Mouse (Mus musculus) MEL-GATA-1-ER (cell line): ENCODE results near the gene Ccdc152.
"Not testable (repeated sequence)": the region's sequence is repeated elsewhere in the genome, so short reads cannot be mapped to it uniquely, and the experiment has no call there.

ENCODE experiments used
- DNase-seq: peaks from one replicate; pipeline ENCODE4 v3.0.0-alpha.2; 2012; ENCODE audit warnings: low read depth; ENCODE audit errors: extremely low read depth

Ccdc152 gene

DNA sequence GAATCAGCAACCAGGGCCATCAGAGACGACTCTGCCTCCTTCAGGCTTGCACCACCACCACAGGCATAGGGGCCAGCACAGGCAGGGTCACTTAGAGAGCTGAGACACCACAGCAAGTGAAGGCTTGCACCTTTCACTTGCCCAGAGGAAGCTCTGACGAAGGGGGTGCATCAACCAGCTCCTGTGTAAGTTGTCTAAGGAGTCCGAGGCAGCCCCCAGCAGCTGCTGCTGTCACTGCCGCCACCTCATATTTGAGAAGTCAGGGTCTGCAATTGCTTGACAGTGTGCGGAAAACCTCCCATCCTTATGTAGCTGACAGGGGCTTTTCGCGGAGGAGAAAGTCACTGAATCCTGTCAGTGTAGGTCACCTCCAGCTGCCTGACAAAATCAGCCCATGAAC is 24.1 kb downstream of the Ccdc152 start:
- no peak for DNase-seq

- DNase-seq = no peak
Observed at GRCm38 (mm10) chr15:3277391-3277790, 25.9 kb downstream of the Ccdc152 start.

GRCm38 (mm10) chr15:3273191-3273590 is 30.1 kb downstream of the Ccdc152 start:
- no peak for DNase-seq

DNA sequence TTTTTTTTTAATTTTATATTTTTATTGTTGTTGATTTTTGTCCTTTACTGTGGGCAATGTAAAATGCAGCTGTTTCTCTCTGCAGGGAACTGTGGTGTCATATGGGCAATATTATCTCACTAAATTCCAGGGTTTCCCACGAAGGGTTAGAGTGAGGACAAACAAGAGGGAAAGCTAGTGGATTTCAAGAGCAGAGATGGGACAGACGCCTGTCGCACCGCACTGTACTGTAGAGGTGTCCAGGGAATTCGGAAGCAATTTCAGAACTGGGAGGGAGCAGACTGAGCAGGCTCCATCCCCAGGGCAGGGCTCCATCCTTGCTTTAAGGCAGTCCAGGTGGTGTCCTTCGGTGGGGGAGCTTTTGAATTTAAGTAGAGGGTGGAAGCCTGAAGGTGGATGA is 32.1 kb downstream of the Ccdc152 start:
- no peak for DNase-seq

DNA sequence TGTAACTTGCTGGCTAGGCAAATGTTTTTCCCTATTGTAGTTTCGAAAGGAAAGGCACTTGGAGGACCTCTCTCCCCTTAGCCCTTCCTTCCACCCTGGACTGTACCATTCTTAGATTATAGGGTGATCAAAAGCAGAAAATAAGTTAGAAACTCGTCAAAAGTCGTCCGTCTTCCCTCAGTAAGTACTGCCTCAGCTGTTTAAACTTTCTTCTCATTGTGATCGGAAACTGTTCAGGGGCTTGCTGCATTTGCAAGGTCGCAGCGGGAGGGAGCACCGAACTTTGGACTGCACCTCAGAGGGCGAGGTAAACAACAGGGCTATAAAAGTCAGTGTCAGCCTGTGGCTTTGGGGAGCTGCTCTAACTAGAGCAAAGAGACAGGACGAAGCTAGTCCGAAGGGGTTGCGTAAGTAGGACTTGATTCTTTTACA is 32.7 kb downstream of the Ccdc152 start:
- peak; percentile 76 for DNase-seq

DNA sequence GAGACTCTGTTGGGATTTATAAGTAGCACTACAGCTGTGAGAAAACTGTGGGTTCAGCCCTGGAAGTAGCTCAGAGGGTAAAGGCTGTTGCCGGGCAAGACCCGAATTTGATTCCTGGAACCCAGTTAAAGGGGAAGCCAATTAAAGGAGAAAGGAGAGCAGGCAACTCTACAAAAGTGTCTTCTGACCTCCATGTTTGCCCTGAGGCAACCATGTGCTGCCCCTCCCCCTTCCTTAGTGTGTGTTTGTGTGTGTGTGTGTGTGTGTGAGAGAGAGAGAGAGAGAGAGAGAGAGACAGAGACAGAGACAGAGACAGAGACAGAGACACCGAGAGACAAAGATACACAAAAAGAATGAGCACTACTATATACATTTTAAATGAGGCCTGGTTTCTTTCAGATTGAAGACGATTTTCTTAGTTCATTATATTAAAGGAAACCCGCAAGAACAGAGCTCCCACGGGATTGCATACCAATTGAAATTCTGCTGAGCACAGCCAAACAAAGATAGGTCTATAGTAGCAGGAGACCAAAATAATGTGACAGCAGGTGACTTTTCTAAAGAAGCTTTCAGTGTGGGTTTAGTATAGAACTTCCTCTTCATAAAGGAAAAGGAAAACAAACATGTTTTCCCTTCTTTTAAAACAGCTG is 33.2 kb downstream of the Ccdc152 start:
- peak; percentile 5 for DNase-seq

GRCm38 (mm10) chr15:3269496-3269895 is 33.8 kb downstream of the Ccdc152 start:
- no peak for DNase-seq

DNA sequence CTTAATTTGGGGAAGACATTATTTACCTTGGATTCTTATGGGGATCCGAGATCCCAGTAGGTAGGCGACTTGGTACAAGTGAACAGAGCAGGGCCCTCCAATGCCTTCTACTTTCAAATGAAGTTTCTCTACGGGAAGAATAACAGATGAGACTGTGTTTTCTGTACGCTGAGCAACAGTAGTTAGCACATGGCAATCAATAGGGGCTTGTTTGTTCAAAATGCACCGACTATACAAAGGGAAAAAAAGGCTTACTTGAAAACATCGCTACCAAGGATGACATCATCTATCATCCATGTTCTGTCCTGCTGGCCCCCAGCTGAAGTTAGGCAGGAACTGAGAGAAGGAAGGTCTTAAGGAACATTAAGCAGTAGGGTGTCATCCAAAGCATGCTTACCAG is 35.1 kb downstream of the Ccdc152 start, which contains the start of gene Selenop:
Selenop (plus strand) TSS at position 301 of the 400 bp plus-strand sequence.
- no peak for DNase-seq

DNA sequence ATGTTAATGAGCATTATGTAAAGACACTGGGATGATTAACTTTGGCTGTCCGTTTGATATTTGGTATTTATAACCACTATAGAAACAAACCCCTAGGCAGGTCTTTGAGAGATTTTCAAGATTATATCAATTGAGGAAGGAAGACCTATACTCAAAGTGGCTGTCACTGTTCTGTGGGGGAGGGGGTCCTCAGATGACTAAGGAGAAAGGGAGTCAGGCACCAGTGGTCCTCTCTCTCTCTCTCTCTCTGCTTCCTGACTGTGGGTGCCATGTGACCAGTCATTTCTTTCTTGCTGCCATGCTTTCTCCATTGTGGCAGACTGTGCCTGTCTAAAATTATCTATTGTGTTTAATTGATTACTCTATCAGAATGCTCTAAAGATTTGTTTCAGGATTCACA is 38.5 kb downstream of the Ccdc152 start:
- DNase-seq = no peak

DNA sequence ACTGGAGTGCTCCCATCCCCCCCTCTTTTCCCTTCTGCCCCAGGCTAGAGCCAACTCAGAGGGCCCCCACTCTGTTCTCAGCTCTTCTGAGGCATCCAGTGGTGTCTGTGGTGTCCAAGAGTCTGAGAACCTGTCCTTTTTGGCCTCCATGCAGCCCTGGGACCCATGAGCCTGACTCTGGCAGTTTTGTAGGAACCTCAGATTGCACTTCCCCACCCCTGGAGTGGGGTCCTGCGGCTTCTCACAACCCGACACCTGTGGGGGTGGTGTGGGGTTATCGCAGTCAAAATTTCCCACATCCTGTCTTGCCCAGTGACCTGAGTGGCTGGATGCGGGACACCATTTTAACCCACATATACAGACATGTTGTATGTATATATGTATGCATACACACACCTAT is 39.0 kb downstream of the Ccdc152 start:
- DNase-seq = no peak

- DNase-seq = no peak
Observed at GRCm38 (mm10) chr15:3262883-3263282, 40.4 kb downstream of the Ccdc152 start.

DNA sequence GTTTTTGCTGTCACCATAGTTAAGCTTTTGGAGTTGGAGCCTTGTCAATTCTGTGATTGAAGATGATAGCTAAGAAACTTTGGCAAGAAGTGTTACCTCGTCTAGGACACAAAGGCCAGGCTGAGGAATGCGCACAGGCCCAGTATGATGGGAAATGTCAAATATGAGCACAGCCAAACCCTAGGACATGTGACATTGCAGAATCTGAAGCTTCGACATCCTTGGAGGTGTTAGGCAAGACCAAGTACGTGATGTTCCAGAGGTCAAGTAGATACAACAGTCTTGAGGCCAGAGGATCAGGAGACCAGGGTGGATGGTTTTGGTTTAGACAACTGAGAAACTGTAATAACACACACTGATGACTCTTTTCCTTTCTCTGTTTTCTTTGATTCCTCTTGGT is 43.0 kb downstream of the Ccdc152 start:
- no peak for DNase-seq

- no peak for DNase-seq
Observed at GRCm38 (mm10) chr15:3259025-3259424, 44.3 kb downstream of the Ccdc152 start.

GRCm38 (mm10) chr15:3251718-3252067 is 51.6 kb downstream of the Ccdc152 start:
- DNase-seq = no peak

GRCm38 (mm10) chr15:3251031-3251717 is 52.2 kb downstream of the Ccdc152 start:
- DNase-seq = no peak

DNA sequence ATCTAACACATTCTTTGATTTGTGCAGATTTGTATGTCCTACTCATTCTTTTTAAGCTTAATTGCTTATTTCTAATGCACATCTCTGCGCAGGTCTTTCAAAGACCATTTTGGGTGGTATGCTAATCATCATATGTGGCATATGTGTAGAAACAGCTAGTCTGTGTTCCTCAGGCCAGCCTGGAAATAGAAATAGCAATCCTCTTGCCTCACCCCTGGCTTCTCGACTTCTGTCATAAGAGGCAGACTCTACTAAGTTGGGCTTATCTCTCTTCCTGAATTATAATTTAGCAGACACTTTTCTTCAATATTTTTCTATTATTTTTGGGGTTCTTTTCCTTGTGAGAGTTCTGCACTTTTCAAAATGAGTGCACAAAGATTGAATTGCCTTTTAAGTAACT is 52.7 kb downstream of the Ccdc152 start:
- DNase-seq = no peak

DNA sequence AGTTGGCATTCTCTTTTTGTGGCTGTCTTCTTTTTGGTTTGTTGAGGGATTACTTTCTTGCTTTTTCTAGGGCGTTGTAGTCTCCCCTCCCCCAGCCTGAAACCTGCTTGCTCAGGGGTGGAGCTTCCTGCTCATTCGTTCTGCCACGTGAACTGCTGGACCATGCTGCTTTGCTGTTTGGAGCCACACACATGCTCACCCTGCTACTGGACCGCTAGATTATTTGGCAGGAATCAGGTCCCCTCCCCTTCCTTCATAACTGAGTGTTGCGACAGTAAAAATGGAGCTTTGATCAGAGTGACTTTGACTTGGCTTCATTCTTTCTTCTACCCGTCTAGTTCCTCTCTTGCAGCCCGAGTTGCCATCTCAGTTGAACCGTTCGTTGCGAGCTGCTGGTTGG is 58.3 kb downstream of the Ccdc152 start:
- not testable (repeated sequence) for DNase-seq

GRCm38 (mm10) chr15:3237963-3238362 is 65.4 kb downstream of the Ccdc152 start:
- DNase-seq = no peak

DNA sequence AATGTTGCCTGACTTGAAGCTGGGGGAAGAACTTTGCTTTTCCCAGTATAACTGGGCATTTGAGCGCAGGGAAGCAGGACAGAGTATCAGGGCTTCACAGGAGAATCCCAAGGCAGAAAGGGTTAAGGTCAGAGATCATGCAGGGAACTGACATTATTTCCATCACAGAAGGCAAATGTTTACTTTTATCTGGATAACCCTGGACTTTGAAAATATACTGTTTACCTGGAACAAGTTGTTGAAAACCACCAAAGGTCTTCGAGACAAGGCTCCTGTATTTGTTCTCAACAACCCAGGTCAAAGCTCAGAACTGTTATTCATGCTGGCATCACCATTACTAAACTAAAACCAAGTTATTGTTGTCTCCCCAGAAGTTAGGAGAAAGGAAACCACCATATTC is 67.0 kb downstream of the Ccdc152 start:
- DNase-seq = no peak

- DNase-seq = peak; percentile 28
Observed at GRCm38 (mm10) chr15:3233837-3234551, 69.3 kb downstream of the Ccdc152 start.

DNA sequence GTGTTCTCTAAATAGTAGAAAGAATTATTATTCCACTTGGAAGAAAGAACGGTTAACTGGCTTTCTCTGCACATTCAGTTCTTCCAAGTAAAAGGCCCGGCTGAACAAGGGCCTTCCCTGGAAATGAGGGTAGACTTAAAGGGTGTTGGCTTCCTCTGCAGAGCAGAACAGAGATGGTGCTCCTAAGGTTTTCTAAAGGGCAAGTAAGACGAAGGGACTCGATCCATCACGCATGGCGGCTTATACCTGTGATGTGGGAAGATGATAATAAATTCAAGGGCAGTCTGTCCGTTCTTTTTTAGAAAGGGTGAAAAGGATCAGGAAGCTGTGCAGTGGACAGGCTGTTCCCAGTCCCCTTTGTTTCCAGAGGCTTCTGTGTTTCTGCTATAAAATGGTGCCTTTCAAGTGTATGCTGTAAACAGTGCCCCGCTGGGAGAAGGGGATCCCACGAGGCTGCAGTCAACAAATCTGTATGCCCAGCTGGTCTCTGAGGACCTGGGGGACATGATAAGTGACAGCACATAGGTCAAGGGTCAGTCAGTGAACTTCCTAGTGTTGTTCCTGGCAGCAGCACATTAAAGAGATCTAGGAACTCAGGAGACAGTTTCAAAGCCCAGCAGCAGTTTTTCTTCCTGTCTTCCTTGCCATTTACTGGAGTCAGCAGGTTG is 71.0 kb downstream of the Ccdc152 start:
- no peak for DNase-seq

DNA sequence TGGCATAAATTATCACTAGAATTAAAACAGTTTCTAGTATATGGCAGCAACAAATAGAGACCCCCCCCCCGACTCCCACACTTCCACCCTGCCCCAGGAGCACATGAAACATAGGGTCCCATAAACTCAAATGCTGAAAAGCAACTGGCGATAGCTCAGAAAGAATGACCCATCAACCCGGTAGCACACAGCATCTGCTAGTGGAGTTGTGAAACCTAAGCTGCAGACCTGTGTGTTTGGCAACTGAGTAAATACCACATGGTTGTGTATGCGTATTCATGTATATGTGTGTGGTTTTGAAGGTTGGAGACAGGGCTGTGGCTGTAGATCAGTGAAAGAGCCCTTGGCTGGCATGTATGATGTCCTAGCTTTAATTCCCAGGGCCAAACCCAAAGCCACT is 72.3 kb downstream of the Ccdc152 start:
- DNase-seq = no peak
